Mouse (Mus musculus) embryonic fibroblast, embryonic 13.5 days (primary cell): Measurements from ENCODE around the gene Fam173a.

Source experiments
- CTCF ChIP-seq: IDR thresholded peaks from 2 replicates; pipeline ENCODE4 v1.5.1; 2011; ENCODE audit warnings: mild to moderate bottlenecking, control low read depth, low read length, moderate library complexity, borderline replicate concordance; ENCODE audit not compliant: insufficient read depth
- POLR2A ChIP-seq: IDR thresholded peaks from 2 replicates; pipeline ENCODE4 v1.6.1; 2011; ENCODE audit warnings: low read depth, mild to moderate bottlenecking, control low read depth, low read length, moderate library complexity

DNA sequence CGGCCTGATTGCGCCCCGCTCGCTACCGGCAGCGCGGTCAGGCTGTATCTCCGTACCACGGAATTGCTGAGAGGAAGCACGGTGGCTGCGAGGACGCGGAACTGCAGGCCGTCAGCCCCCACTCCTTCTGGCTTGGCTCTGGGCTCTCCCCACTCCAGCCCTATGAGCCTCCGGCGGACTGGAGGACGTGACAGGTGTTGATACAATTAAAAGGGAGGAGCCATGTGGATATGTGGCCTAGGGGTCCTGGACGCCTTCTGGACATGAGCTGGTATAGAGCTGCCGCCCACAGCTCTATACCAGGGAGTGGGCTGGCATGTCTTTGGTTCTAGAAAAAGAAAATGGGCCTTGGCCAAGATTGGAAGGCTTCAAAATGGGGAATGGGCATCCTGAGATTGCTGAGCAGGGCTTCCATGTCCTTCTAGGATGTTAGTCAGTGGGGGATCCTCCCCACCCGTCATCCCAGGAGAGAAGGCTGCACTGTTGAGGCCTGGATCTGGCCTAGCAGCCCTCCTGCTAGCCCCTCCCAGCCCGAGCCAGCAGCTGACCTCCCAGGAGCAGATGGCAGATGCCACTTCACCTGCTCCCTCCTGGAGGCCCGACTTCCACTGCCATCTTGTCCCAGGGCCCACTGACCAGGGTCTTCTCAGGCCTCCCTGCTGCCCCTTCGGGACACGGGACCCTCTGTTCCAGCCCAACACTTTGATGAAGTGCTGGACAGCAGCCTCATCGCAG lies 17.1 kb upstream of the Fam173a start:
- TF ChIP-seq CTCF: no peak
- no peak for TF ChIP-seq POLR2A
